Mouse (Mus musculus): ENCODE data around the gene Gm8890. TPM values are rescaled to one million over a fixed set of nuclear protein-coding genes. Genes with fewer than 3 reads are reported as not detected.

The Gm8890 gene
- not detected for polyA plus RNA-seq (2015; fragmentation: Illumina TruSeq; extraction: RNeasy Lipid Tissue Mini Kit (QIAGEN cat#74804); ENCODE audit: insufficient read depth, low read depth, low replicate concordance)

GRCm38 (mm10) chr5:11255733-11256132 lies at the start of gene Gm8890:
Gene Gm8890 (plus strand): TSS chr5:11256033.

Other genes with a start within 250 kb of the Gm8890 start
- not detected for gene Gm8879, start 128.4 kb upstream of the Gm8890 start, polyA plus RNA-seq (2015; fragmentation: Illumina TruSeq; extraction: RNeasy Lipid Tissue Mini Kit (QIAGEN cat#74804); ENCODE audit: insufficient read depth, low read depth, low replicate concordance)
- gene Gm5861, start 73.0 kb upstream of the Gm8890 start, polyA plus RNA-seq (2015; fragmentation: Illumina TruSeq; extraction: RNeasy Lipid Tissue Mini Kit (QIAGEN cat#74804); ENCODE audit: insufficient read depth, low read depth, low replicate concordance): not detected
- gene Speer1, start 85.5 kb downstream of the Gm8890 start, polyA plus RNA-seq (2015; fragmentation: Illumina TruSeq; extraction: RNeasy Lipid Tissue Mini Kit (QIAGEN cat#74804); ENCODE audit: insufficient read depth, low read depth, low replicate concordance): not detected
- not detected for gene Gm8897, start 160.4 kb downstream of the Gm8890 start, polyA plus RNA-seq (2015; fragmentation: Illumina TruSeq; extraction: RNeasy Lipid Tissue Mini Kit (QIAGEN cat#74804); ENCODE audit: insufficient read depth, low read depth, low replicate concordance)
- gene Gm8906, start 246.7 kb downstream of the Gm8890 start, polyA plus RNA-seq (2015; fragmentation: Illumina TruSeq; extraction: RNeasy Lipid Tissue Mini Kit (QIAGEN cat#74804); ENCODE audit: insufficient read depth, low read depth, low replicate concordance): not detected

Measured in pancreas, adult 10 weeks (tissue).